Mouse (Mus musculus) hindbrain, embryonic 11.5 days (tissue): ENCODE data around the gene Cpeb2. TPM values are rescaled to one million over a fixed set of nuclear protein-coding genes. Genes with fewer than 3 reads are reported as not detected.

Experiments used
- ATAC-seq: fragments of 200-750 bp; cut with Nextera tagmentation; 2 replicates; pipeline ENCODE4 v1.8.0; 2017; ENCODE audit warnings: mild to moderate bottlenecking, moderate TSS enrichment, moderate library complexity; ENCODE audit not compliant: low FRiP score
- DNase-seq: peaks from one replicate; pipeline ENCODE4 v3.0.0-alpha.2; 2015; ENCODE audit warnings: low spot score
- H3K27ac ChIP-seq: fragments of 300-500 bp; sonication (generic); 2 replicates; pipeline ENCODE4 v1.5.1; 2014; ENCODE audit warnings: mild to moderate bottlenecking, low read depth, low read length
- H3K27me3 ChIP-seq: fragments of 300-500 bp; sonication (generic); 2 replicates; pipeline ENCODE4 v1.6.1; 2014; ENCODE audit warnings: mild to moderate bottlenecking, low read length, moderate library complexity, mixed read lengths; ENCODE audit not compliant: control insufficient read depth, insufficient read depth
- H3K36me3 ChIP-seq: fragments of 300-500 bp; sonication (generic); 2 replicates; pipeline ENCODE4 v1.6.1; 2014; ENCODE audit warnings: mild to moderate bottlenecking, low read length, moderate library complexity, mixed read lengths; ENCODE audit not compliant: control insufficient read depth, insufficient read depth
- H3K4me1 ChIP-seq: fragments of 300-500 bp; sonication (generic); replicated peaks from 2 replicates; pipeline ENCODE4 v1.6.1; 2014; ENCODE audit warnings: low read length, mixed read lengths; ENCODE audit not compliant: control insufficient read depth, insufficient read depth
- H3K4me2 ChIP-seq: fragments of 300-500 bp; sonication (generic); replicated peaks from 2 replicates; pipeline ENCODE4 v1.6.1; 2014; ENCODE audit warnings: mild to moderate bottlenecking, low read depth, low read length
- H3K4me3 ChIP-seq: fragments of 300-500 bp; sonication (generic); 2 replicates; pipeline ENCODE4 v1.5.1; 2014; ENCODE audit warnings: low read depth, low read length
- H3K9ac ChIP-seq: fragments of 300-500 bp; sonication (generic); 2 replicates; pipeline ENCODE4 v1.6.1; 2014; ENCODE audit warnings: low read depth, low read length
- H3K9me3 ChIP-seq: fragments of 300-500 bp; sonication (generic); 2 replicates; pipeline ENCODE4 v1.6.1; 2016; ENCODE audit warnings: low read length; ENCODE audit not compliant: control insufficient read depth
- WGBS: fragments of 180-500 bp; shearing (Covaris S2); extraction: QIAGEN DNeasy Blood & Tissue Kit; methylation state at CpG from one replicate; pipeline ENCODE4 v1.1.7; 2014; 5-methylcytosine and 5-hydroxymethylcytosine counted together
- polyA plus RNA-seq: library from polyadenylated mRNA; unstranded; fragments of >200 nt; fragmentation: Nextera tagmentation; extraction: Ambion mirVana; gene quantifications from 2 replicates; pipeline ENCODE4 v1.2.1, GENCODE M21; 2014

Gene Cpeb2
- polyA plus RNA-seq, 1 experiment from 2014 or later: 6.8 TPM

- no peaks in the 10 kb centered on the region for H3K36me3 ChIP-seq
- H3K4me1 ChIP-seq: no peaks in the 10 kb centered on the region
- 65% methylated on average over 1 of the region's 1 CpGs for WGBS
- H3K4me2 ChIP-seq: no peak overlapping the region
- no peak overlapping the region for H3K4me3 ChIP-seq
- H3K27ac ChIP-seq: no peak overlapping the region
- H3K27me3 ChIP-seq: no peaks in the 10 kb centered on the region
- H3K9me3 ChIP-seq: no peaks in the 10 kb centered on the region
- no peak for DNase-seq
- no peak overlapping the region for H3K9ac ChIP-seq
- no peak for ATAC-seq
Measured at GRCm38 (mm10) chr5:43218847-43219132, 14.2 kb upstream of the Cpeb2 start.

GRCm38 (mm10) chr5:43223359-43223758 is 9.6 kb upstream of the Cpeb2 start:
- ATAC-seq: no peak
- WGBS: 81% methylated on average over 4 of the region's 4 CpGs
- Histone ChIP-seq H3K4me2 (no peak overlapping the region), H3K36me3 (no peaks in the 10 kb centered on the region), H3K9ac (no peak overlapping the region), H3K9me3 (no peaks in the 10 kb centered on the region), H3K27ac (no peak overlapping the region), H3K4me3 (no peak overlapping the region), H3K4me1 (no peaks in the 10 kb centered on the region), H3K27me3 (no peaks in the 10 kb centered on the region)
- no peak for DNase-seq

DNA sequence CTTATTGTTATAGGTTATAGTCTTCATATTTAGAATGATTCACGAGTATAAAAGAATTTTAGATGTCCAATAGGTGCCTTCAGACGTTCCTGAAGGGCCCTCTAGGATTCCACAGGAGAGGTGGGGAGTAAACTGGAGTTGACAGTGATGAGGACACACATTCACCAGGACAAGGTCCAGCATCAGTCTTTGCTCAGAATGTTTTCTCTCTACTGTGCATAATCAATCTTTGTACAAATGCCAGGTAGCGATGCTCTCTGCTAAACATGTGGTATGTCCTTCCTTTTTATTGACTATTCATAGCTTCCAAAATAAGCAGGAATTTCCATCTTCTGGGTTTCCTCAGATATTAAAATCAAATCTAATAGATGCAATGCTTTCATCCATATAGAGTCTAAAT is 8.7 kb upstream of the Cpeb2 start:
- 71% methylated on average over 3 of the region's 3 CpGs for WGBS
- Histone ChIP-seq H3K27ac (no peak overlapping the region), H3K4me1 (no peaks in the 10 kb centered on the region), H3K9ac (no peak overlapping the region), H3K4me3 (no peak overlapping the region), H3K36me3 (no peaks in the 10 kb centered on the region), H3K27me3 (no peaks in the 10 kb centered on the region), H3K4me2 (no peak overlapping the region), H3K9me3 (no peaks in the 10 kb centered on the region)
- no peak for DNase-seq
- ATAC-seq: no peak

- no peak for ATAC-seq
- H3K9ac ChIP-seq: no peak overlapping the region
- no peak overlapping the region for H3K4me2 ChIP-seq
- H3K27ac ChIP-seq: no peak overlapping the region
- H3K9me3 ChIP-seq: no peaks in the 10 kb centered on the region
- no peaks in the 10 kb centered on the region for H3K27me3 ChIP-seq
- no peaks in the 10 kb centered on the region for H3K4me1 ChIP-seq
- H3K4me3 ChIP-seq: no peak overlapping the region
- no peaks in the 10 kb centered on the region for H3K36me3 ChIP-seq
- no peak for DNase-seq
Measured at GRCm38 (mm10) chr5:43226160-43226559, 6.8 kb upstream of the Cpeb2 start.

DNA sequence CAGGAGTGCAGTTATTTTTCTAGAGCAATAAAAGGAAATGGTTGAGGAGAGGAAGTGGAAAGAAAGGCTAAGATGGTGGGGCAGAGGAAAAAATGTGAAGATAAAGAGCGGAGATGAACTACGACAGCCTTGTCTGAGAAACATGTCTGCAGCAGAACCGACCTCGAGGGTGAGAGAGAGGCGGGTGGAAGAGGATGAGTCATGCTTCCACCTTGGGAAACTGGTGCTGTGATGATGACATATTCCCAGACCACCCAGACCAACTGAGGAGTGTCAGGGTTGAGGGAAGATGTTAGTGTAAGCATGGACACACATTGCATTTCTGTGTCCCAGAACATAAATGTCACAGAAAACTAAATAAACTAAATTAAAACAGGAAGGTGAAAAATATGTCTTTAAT is 5.4 kb upstream of the Cpeb2 start:
- H3K27ac ChIP-seq: no peak overlapping the region
- H3K27me3 ChIP-seq: no peaks in the 10 kb centered on the region
- 82% methylated on average over 5 of the region's 5 CpGs for WGBS
- no peaks in the 10 kb centered on the region for H3K4me1 ChIP-seq
- no peak overlapping the region for H3K4me3 ChIP-seq
- H3K9ac ChIP-seq: no peak overlapping the region
- H3K36me3 ChIP-seq: no peaks in the 10 kb centered on the region
- ATAC-seq (no peak), DNase-seq (no peak)
- no peak overlapping the region for H3K4me2 ChIP-seq
- H3K9me3 ChIP-seq: no peaks in the 10 kb centered on the region

DNA sequence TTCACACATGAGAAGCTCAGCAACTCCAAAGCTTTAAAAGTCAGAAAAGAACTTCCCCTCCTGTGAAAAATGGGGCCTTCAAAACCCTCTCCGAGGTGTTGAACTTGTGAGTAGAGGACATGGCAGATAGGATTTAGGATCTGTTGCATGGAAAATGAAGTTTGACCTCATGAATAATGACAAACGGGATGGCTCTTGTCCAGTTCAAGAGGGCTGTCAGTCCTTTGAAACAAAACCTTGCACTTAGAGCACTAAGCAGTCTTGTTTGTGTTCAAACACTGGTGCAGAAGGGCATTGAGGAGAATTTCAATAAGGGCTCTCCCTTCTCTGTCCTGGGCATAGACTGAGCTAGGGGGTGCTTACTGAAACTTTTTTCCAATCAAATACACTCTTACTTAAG is 1.9 kb upstream of the Cpeb2 start:
- no peaks in the 10 kb centered on the region for H3K36me3 ChIP-seq
- no peak overlapping the region for H3K9ac ChIP-seq
- no peaks in the 10 kb centered on the region for H3K4me1 ChIP-seq
- 69% methylated on average over 2 of the region's 2 CpGs for whole genome bisulfite sequencing
- H3K4me3 ChIP-seq: no peak overlapping the region
- ATAC-seq (no peak), DNase-seq (no peak)
- no peaks in the 10 kb centered on the region for H3K9me3 ChIP-seq
- H3K27ac ChIP-seq: no peak overlapping the region
- H3K27me3 ChIP-seq: no peaks in the 10 kb centered on the region
- H3K4me2 ChIP-seq: no peak overlapping the region

- H3K4me1 ChIP-seq: no peaks in the 10 kb centered on the region
- H3K9ac ChIP-seq: peak overlapping the region; percentile 92
- peak overlapping the region; percentile 85 for H3K4me2 ChIP-seq
- DNase-seq: no peak
- H3K27me3 ChIP-seq: no peaks in the 10 kb centered on the region
- H3K27ac ChIP-seq: 0 out of 2 replicates have a peak overlapping the region, but pooled peaks have one; percentile 98
- 4% methylated on average over 6 of the region's 6 CpGs for WGBS
- no peaks in the 10 kb centered on the region for H3K36me3 ChIP-seq
- ATAC-seq: no peak
- H3K9me3 ChIP-seq: no peaks in the 10 kb centered on the region
- H3K4me3 ChIP-seq: peak overlapping the region; percentile 94
Measured at GRCm38 (mm10) chr5:43232149-43232479, 856 bp upstream of the Cpeb2 start.

DNA sequence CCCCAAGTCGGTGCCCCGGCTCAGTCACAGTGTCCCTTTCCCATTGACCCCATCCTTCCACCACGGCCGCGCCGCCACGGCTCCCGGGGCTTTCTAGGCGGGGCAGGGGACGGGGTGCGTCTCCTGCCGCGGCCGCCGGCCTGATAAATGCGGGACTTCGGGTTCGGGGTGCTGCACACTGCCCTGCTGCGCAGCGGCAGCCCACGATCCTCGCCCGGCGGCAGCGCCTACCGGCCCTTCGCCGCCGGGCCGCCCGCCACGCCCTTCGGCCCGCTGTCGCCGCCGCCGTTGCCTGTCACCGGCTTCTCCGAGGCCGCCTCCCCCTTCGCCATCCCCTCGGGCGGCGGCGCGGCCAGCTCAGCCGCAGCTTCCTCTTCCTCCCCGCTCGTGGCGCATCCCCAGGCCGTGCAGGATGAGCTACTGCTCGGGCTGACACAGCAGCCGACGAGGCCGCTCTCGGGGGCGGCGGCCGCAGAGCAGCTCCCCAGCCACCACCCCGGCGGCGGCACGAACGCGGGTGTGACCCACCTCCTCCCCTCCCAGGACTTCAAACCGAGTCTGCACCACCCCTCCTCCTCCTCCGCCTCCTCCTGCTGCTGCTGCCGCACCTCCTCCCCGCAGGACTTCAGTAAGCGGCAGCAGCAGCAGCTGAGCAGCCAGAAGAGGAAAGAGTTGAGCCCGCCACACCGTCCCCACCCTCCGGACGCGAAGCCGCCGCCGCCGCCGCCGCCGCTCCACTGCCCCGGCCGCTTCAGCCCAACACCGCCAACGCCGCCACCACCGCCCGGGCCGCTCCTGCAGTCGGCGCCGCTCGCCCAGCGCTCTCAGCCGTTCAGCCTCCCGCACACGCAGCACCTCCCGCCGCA is 579 bp downstream of the Cpeb2 start:
- DNase-seq: peak; percentile 78
- 0% methylated on average over 67 of the region's 101 CpGs for WGBS
- Histone ChIP-seq H3K36me3 (no peaks in the 10 kb centered on the region), H3K27ac (peak overlapping the region; percentile 98), H3K4me2 (peak overlapping the region; percentile 85), H3K9ac (peak overlapping the region; percentile 92), H3K4me3 (peak overlapping the region; percentile 94), H3K27me3 (no peaks in the 10 kb centered on the region), H3K9me3 (no peaks in the 10 kb centered on the region), H3K4me1 (no peaks in the 10 kb centered on the region)
- ATAC-seq: peak; percentile 57

DNA sequence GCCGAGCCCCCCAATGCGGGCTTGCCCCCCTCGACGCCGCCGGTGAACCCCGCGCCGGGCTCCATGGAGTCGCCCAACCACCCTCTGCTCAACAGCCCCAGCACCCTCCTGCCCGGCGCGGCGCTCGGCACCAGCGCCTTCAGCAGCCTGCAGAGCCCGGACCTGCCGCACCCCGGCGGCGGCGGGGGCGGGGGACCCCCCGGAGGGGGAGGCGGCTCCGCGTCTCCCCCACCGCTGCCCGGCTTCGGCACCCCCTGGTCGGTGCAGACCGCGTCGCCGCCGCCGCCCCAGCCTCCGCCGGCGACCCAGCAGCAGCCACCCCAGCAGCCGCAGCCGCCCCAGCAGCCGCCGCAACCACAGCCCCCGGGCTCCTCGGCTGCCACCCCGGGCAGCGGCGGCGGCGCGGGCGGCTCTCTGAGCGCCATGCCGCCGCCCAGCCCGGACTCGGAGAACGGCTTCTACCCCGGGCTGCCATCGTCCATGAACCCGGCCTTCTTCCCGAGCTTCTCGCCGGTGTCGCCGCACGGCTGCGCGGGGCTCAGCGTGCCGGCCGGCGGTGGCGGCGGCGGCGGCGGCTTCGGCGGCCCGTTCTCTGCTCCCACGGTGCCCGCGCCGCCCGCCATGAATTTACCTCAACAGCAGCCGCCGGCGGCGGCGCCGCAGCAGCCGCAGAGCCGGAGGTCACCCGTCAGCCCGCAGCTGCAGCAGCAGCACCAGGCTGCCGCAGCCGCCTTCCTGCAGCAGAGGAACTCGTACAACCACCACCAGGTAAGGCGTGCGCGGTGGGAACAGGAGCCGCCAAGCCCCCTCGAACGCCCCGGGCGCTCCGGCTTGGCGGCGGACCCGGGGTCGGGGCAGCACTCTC is 1.6 kb downstream of the Cpeb2 start:
- Histone ChIP-seq H3K9ac (peak overlapping the region; percentile 92), H3K27me3 (no peaks in the 10 kb centered on the region), H3K27ac (peak overlapping the region; percentile 98), H3K4me2 (peak overlapping the region; percentile 85), H3K4me1 (no peaks in the 10 kb centered on the region), H3K4me3 (peak overlapping the region; percentile 94), H3K36me3 (no peaks in the 10 kb centered on the region), H3K9me3 (no peaks in the 10 kb centered on the region)
- DNase-seq (peak; percentile 71), ATAC-seq (peak; percentile 28)
- under 1% methylated on average over 64 of the region's 113 CpGs for WGBS
